Mouse (Mus musculus): Measurements from ENCODE around the gene 9530003J23Rik. TPM values are rescaled to one million over a fixed set of nuclear protein-coding genes. Genes with fewer than 3 reads are reported as not detected.

Gene 9530003J23Rik
- polyA plus RNA-seq, 1 experiment from 2014 or later = not detected

GRCm38 (mm10) chr10:117202981-117203557, 35.4 kb downstream of the 9530003J23Rik start:
- Histone ChIP-seq H3K36me3 (replicated peaks) (no peaks in the 10 kb centered on the region), H3K27ac (no peak overlapping the region), H3K27me3 (no peaks in the 10 kb centered on the region), H3K4me2 (no peak overlapping the region), H3K9ac (no peak overlapping the region), H3K4me3 (replicated peaks) (no peak overlapping the region), H3K4me1 (peaks cover 5% of the 10 kb centered on the region; the same call in 1 of the 2 replicates), H3K9me3 (no peaks in the 10 kb centered on the region)
- no peak for ATAC-seq (ENCODE audit: low FRiP score)
- 90% methylated on average over 17 of the region's 17 CpGs for WGBS

GRCm38 (mm10) chr10:117199701-117200100, 38.8 kb downstream of the 9530003J23Rik start:
- Histone ChIP-seq H3K4me2 (no peak overlapping the region), H3K9ac (no peak overlapping the region), H3K4me1 (peaks cover 5% of the 10 kb centered on the region; the same call in 1 of the 2 replicates), H3K4me3 (replicated peaks) (no peak overlapping the region), H3K36me3 (replicated peaks) (no peaks in the 10 kb centered on the region), H3K27ac (no peak overlapping the region), H3K9me3 (no peaks in the 10 kb centered on the region), H3K27me3 (no peaks in the 10 kb centered on the region)
- ATAC-seq (ENCODE audit: low FRiP score) = no peak
- 63% methylated on average over 3 of the region's 3 CpGs for WGBS

DNA sequence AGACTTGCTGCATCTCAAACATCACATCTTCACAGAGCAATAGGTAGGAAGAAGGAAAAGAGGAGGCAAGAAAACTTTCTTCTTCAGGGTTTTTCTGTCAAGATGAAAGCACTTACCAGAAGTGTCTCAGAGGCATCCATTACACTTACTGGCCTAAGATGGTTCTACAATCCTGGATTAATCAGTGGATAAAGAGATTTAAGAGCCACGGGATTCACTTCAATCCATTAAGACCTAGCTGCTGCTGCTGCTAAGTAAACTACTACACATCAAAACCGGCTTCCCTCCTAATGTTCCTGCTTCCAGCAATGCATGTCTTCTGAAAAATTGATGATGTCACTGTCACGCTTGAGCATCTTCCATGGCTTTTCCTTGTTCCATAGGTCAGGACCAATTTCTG, 41.8 kb downstream of the 9530003J23Rik start:
- no peak overlapping the region for H3K27ac ChIP-seq

GRCm38 (mm10) chr10:117195748-117196147, 42.8 kb downstream of the 9530003J23Rik start:
- Histone ChIP-seq H3K27ac (no peak overlapping the region), H3K4me3 (replicated peaks) (no peak overlapping the region), H3K4me2 (no peak overlapping the region), H3K9ac (no peak overlapping the region), H3K36me3 (replicated peaks) (no peaks in the 10 kb centered on the region), H3K9me3 (no peaks in the 10 kb centered on the region), H3K27me3 (no peaks in the 10 kb centered on the region), H3K4me1 (peaks cover 5% of the 10 kb centered on the region; the same call in 1 of the 2 replicates)
- WGBS = 95% methylated on average over 4 of the region's 4 CpGs
- ATAC-seq (ENCODE audit: low FRiP score) = no peak

More for the DNA sequence above, 41.8 kb downstream of the 9530003J23Rik start:
- Histone ChIP-seq H3K9me3 (no peaks in the 10 kb centered on the region), H3K27me3 (no peaks in the 10 kb centered on the region), H3K9ac (no peak overlapping the region), H3K4me2 (no peak overlapping the region), H3K36me3 (replicated peaks) (no peaks in the 10 kb centered on the region), H3K4me1 (peaks cover 5% of the 10 kb centered on the region; the same call in 1 of the 2 replicates), H3K4me3 (replicated peaks) (no peak overlapping the region)
- 84% methylated on average over 3 of the region's 3 CpGs for WGBS
- ATAC-seq (ENCODE audit: low FRiP score) = no peak

GRCm38 (mm10) chr10:117195005-117195404, 43.5 kb downstream of the 9530003J23Rik start:
- Histone ChIP-seq H3K4me3 (replicated peaks) (no peak overlapping the region), H3K27me3 (no peaks in the 10 kb centered on the region), H3K27ac (no peak overlapping the region), H3K36me3 (replicated peaks) (no peaks in the 10 kb centered on the region), H3K9me3 (no peaks in the 10 kb centered on the region), H3K9ac (no peak overlapping the region), H3K4me1 (peaks cover 5% of the 10 kb centered on the region; the same call in 1 of the 2 replicates), H3K4me2 (no peak overlapping the region)
- WGBS = 93% methylated on average over 12 of the region's 12 CpGs
- no peak for ATAC-seq (ENCODE audit: low FRiP score)

- no peaks in the 10 kb centered on the region for H3K4me1 ChIP-seq
- H3K27ac ChIP-seq = no peak overlapping the region
- WGBS = 85% methylated on average over 5 of the region's 5 CpGs
- H3K9me3 ChIP-seq = no peaks in the 10 kb centered on the region
- H3K27me3 ChIP-seq = no peaks in the 10 kb centered on the region
- no peak for ATAC-seq (ENCODE audit: low FRiP score)
- H3K4me3 ChIP-seq (replicated peaks) = no peak overlapping the region
- no peak overlapping the region for H3K9ac ChIP-seq
- no peaks in the 10 kb centered on the region for H3K36me3 ChIP-seq (replicated peaks)
- H3K4me2 ChIP-seq = no peak overlapping the region
Measured at GRCm38 (mm10) chr10:117193364-117193763, 45.1 kb downstream of the 9530003J23Rik start.

- no peak overlapping the region for H3K9ac ChIP-seq
- H3K4me2 ChIP-seq = no peak overlapping the region
- H3K27me3 ChIP-seq = no peaks in the 10 kb centered on the region
- no peaks in the 10 kb centered on the region for H3K9me3 ChIP-seq
- no peaks in the 10 kb centered on the region for H3K36me3 ChIP-seq (replicated peaks)
- H3K27ac ChIP-seq = no peak overlapping the region
- H3K4me3 ChIP-seq (replicated peaks) = no peak overlapping the region
- no peak for ATAC-seq (ENCODE audit: low FRiP score)
- WGBS = 73% methylated on average over 9 of the region's 9 CpGs
- no peaks in the 10 kb centered on the region for H3K4me1 ChIP-seq
Measured at GRCm38 (mm10) chr10:117185399-117186089, 53.0 kb downstream of the 9530003J23Rik start.

Other genes starting within 250 kb of the 9530003J23Rik start
- gene Lrrc10, start 193.4 kb downstream of the 9530003J23Rik start, polyA plus RNA-seq (2016; fragmentation: Nextera tagmentation; extraction: Ambion mirVana) = not detected in 2 replicates
- gene Cct2, start 174.9 kb downstream of the 9530003J23Rik start, polyA plus RNA-seq (2016; fragmentation: Nextera tagmentation; extraction: Ambion mirVana) = 263 and 274 TPM in 2 replicates
- gene Frs2, start 90.2 kb downstream of the 9530003J23Rik start, polyA plus RNA-seq (2016; fragmentation: Nextera tagmentation; extraction: Ambion mirVana) = 23.6 and 25.6 TPM in 2 replicates
- 140 and 144 TPM in 2 replicates for gene Yeats4, start 14.2 kb downstream of the 9530003J23Rik start, polyA plus RNA-seq (2016; fragmentation: Nextera tagmentation; extraction: Ambion mirVana)
- 7.7 and 9.1 TPM in 2 replicates for gene Lyz2, start 43.6 kb upstream of the 9530003J23Rik start, polyA plus RNA-seq (2016; fragmentation: Nextera tagmentation; extraction: Ambion mirVana)
- not detected in 2 replicates for gene Lyz1, start 54.2 kb upstream of the 9530003J23Rik start, polyA plus RNA-seq (2016; fragmentation: Nextera tagmentation; extraction: Ambion mirVana)
- 301 and 313 TPM in 2 replicates for gene Cpsf6, start 141.3 kb upstream of the 9530003J23Rik start, polyA plus RNA-seq (2016; fragmentation: Nextera tagmentation; extraction: Ambion mirVana)